22 mouse cellular contexts compared by ENCODE assay signal in the genomic region with DNA sequence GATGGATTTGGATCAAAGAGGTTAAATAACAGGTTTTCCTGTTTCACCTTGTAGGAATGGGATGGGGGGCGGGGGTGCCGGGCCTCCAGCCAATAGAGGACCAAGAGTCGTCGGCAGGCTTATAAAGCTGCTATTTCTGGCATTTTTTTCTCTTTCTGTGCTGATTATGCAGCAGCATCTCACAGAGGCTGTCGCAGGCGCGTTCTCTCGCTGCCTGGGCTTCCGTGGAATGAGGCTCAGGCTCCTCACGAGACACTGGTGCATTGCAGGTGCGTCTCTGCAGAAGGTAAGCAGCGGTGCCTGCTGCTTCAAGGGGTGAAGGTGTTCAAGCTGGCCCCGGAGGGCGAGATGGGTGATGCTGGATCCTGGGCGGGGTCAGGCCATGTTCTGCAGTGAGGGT. TPM values are rescaled to one million over a fixed set of nuclear protein-coding genes. Genes with fewer than 3 reads are reported as not detected.
DNase-seq lines count a peak whose midpoint lies in the region; ATAC-seq and TF ChIP-seq lines count a peak whose summit lies in the region.
"Had no signal": no experiment of that assay in that cellular context is flagged by ENCODE, and none has a peak within 500 bp of the region (broad histone marks: within the 10 kb centered on the region; RNA-seq: fewer than 3 reads in every experiment).

No protein-coding gene starts in this region.

- H3K9ac ChIP-seq in forebrain, embryonic 11.5 days (ENCODE audit: low read length), result no peak overlapping the region
- H3K9ac ChIP-seq in neural tube, embryonic 15.5 days (replicated peaks), result no peak overlapping the region
- H3K9ac ChIP-seq in forebrain, postnatal 0 days, result no peak overlapping the region
- H3K9ac ChIP-seq in midbrain, postnatal 0 days (replicated peaks; ENCODE audit: low read length, poor library complexity, severe bottlenecking), result 0 out of 2 replicates have a peak overlapping the region, but pooled peaks have one; percentile 29
- H3K9ac ChIP-seq: neural tube, embryonic 12.5 days; stomach, embryonic 15.5 days had no signal

- H3K27me3 ChIP-seq in forebrain, embryonic 10.5 days (ENCODE audit: poor library complexity, severe bottlenecking), result no peaks in the 10 kb centered on the region
- H3K27me3 ChIP-seq in forebrain, embryonic 11.5 days (ENCODE audit: control insufficient read depth, insufficient read depth, low read length), result no peaks in the 10 kb centered on the region
- H3K27me3 ChIP-seq in neural tube, embryonic 15.5 days (replicated peaks), result peaks cover 15% of the 10 kb centered on the region
- peaks cover 6% of the 10 kb centered on the region; the same call in 1 of the 2 replicates for H3K27me3 ChIP-seq in forebrain, postnatal 0 days (ENCODE audit: insufficient read depth, low read length)
- no peaks in the 10 kb centered on the region for H3K27me3 ChIP-seq in midbrain, postnatal 0 days (ENCODE audit: insufficient read depth, low read length)
- H3K27me3 ChIP-seq: stomach, embryonic 15.5 days had no signal

- H3K27ac ChIP-seq in forebrain, embryonic 10.5 days, result 0 out of 2 replicates have a peak overlapping the region, but pooled peaks have one; percentile 46
- H3K27ac ChIP-seq in forebrain, embryonic 11.5 days (ENCODE audit: low read depth, low read length), result no peak overlapping the region
- H3K27ac ChIP-seq in neural tube, embryonic 15.5 days (replicated peaks), result peak overlapping the region; percentile 54; the same call in 1 of the 2 replicates
- H3K27ac ChIP-seq in forebrain, postnatal 0 days (ENCODE audit: low read depth, low read length), result peak overlapping the region; percentile 67
- H3K27ac ChIP-seq in midbrain, postnatal 0 days (ENCODE audit: low read depth, low read length), result peak overlapping the region; percentile 82
- H3K27ac ChIP-seq: limb, embryonic 10.5 days; neural tube, embryonic 12.5 days; stomach, embryonic 15.5 days had no signal

- whole genome bisulfite sequencing in forebrain, embryonic 10.5 days, result 88% methylated on average over 15 of the region's 15 CpGs
- 86% methylated on average over 15 of the region's 15 CpGs for WGBS in forebrain, embryonic 11.5 days
- WGBS in neural tube, embryonic 15.5 days, result 72% methylated on average over 15 of the region's 15 CpGs
- 56% methylated on average over 15 of the region's 15 CpGs for WGBS in forebrain, postnatal 0 days
- 49% methylated on average over 15 of the region's 15 CpGs for WGBS in midbrain, postnatal 0 days

- H3K4me3 ChIP-seq in forebrain, embryonic 10.5 days, result no peak overlapping the region
- no peak overlapping the region for H3K4me3 ChIP-seq in forebrain, embryonic 11.5 days (ENCODE audit: low read depth, low read length)
- H3K4me3 ChIP-seq in neural tube, embryonic 15.5 days (replicated peaks), result no peak overlapping the region
- no peak overlapping the region for H3K4me3 ChIP-seq in forebrain, postnatal 0 days (ENCODE audit: low read depth, low read length)
- no peak overlapping the region for H3K4me3 ChIP-seq in midbrain, postnatal 0 days (ENCODE audit: low read depth, low read length)
- H3K4me3 ChIP-seq: limb, embryonic 10.5 days; neural tube, embryonic 12.5 days; stomach, embryonic 15.5 days had no signal

- H3K9me3 ChIP-seq in forebrain, embryonic 10.5 days, result no peaks in the 10 kb centered on the region
- H3K9me3 ChIP-seq in forebrain, embryonic 11.5 days (ENCODE audit: control insufficient read depth, low read length), result no peaks in the 10 kb centered on the region
- no peaks in the 10 kb centered on the region for H3K9me3 ChIP-seq in neural tube, embryonic 15.5 days (replicated peaks)
- H3K9me3 ChIP-seq in forebrain, postnatal 0 days (ENCODE audit: low read length), result no peaks in the 10 kb centered on the region
- no peaks in the 10 kb centered on the region for H3K9me3 ChIP-seq in midbrain, postnatal 0 days (ENCODE audit: low read length)
- H3K9me3 ChIP-seq: G1E; limb, embryonic 10.5 days; neural tube, embryonic 12.5 days; stomach, embryonic 15.5 days had no signal

- ATAC-seq in forebrain, embryonic 11.5 days (replicated peaks; ENCODE audit: low FRiP score), result no peak
- no peak for ATAC-seq in neural tube, embryonic 15.5 days (ENCODE audit: low FRiP score)
- peak; percentile 45; the same call in 1 of the 2 replicates for ATAC-seq in forebrain, postnatal 0 days
- ATAC-seq in midbrain, postnatal 0 days (ENCODE audit: low FRiP score), result peak; percentile 47; the same call in 1 of the 2 replicates
- ATAC-seq: CD4-positive, CD25-positive, alpha-beta regulatory T cell, adult 4 months had no signal

- TF ChIP-seq CTCF in forebrain, postnatal 0 days (IDR thresholded peaks at IDR 0.05; ENCODE audit: low read depth), result no peak
- TF ChIP-seq CTCF in midbrain, postnatal 0 days (IDR thresholded peaks at IDR 0.05), result no peak

- DNase-seq in forebrain, embryonic 10.5 days (ENCODE audit: extremely low spot score, low spot score), result no peak
- DNase-seq in forebrain, embryonic 11.5 days (ENCODE audit: low spot score), result no peak
- DNase-seq in neural tube, embryonic 10.5 days (ENCODE audit: extremely low spot score, low spot score), result no peak
- peak; percentile 52 for DNase-seq in forebrain, postnatal 0 days
- no peak for DNase-seq in midbrain, postnatal 0 days (ENCODE audit: low spot score)
- DNase-seq in heart, postnatal 25 days (ENCODE audit: low spot score), result no peak
- no peak for DNase-seq in cerebellum, adult 8-10 months
- DNase-seq: cerebellum, postnatal 14 days; gastrocnemius, postnatal 25 days; kidney, adult 9 months; kidney, postnatal 36 days; layer of hippocampus, postnatal 36 days; lung, adult 2 months; lung, postnatal 4 days; thymus, postnatal 14 days had no signal

- intact Hi-C loops in heart, postnatal 25 days (cut with DNase I), result no loop called here

- H3K36me3 ChIP-seq in forebrain, embryonic 10.5 days (replicated peaks), result no peaks in the 10 kb centered on the region
- no peaks in the 10 kb centered on the region for H3K36me3 ChIP-seq in forebrain, embryonic 11.5 days (ENCODE audit: control insufficient read depth, insufficient read depth, low read length)
- H3K36me3 ChIP-seq in neural tube, embryonic 15.5 days, result no peaks in the 10 kb centered on the region
- no peaks in the 10 kb centered on the region for H3K36me3 ChIP-seq in forebrain, postnatal 0 days (ENCODE audit: insufficient read depth)
- H3K36me3 ChIP-seq in midbrain, postnatal 0 days (ENCODE audit: insufficient read depth, low read length), result no peaks in the 10 kb centered on the region
- H3K36me3 ChIP-seq: G1E; limb, embryonic 10.5 days; neural tube, embryonic 12.5 days; stomach, embryonic 15.5 days had no signal

- no peak overlapping the region for H3K4me2 ChIP-seq in forebrain, embryonic 11.5 days (ENCODE audit: low read depth, low read length, severe bottlenecking)
- no peak overlapping the region for H3K4me2 ChIP-seq in neural tube, embryonic 15.5 days
- no peak overlapping the region for H3K4me2 ChIP-seq in forebrain, postnatal 0 days (ENCODE audit: low read depth)
- peak overlapping the region; percentile 22 for H3K4me2 ChIP-seq in midbrain, postnatal 0 days (ENCODE audit: low read depth, low read length, poor library complexity, severe bottlenecking)
- H3K4me2 ChIP-seq: liver, embryonic 11.5 days; neural tube, embryonic 12.5 days; stomach, embryonic 15.5 days had no signal

- H3K4me1 ChIP-seq in forebrain, embryonic 10.5 days, result peaks cover 51% of the 10 kb centered on the region
- 0 out of 2 replicates have a peak, but pooled peaks cover 1% of the 10 kb centered on the region for H3K4me1 ChIP-seq in forebrain, embryonic 11.5 days (replicated peaks; ENCODE audit: control insufficient read depth, insufficient read depth, low read length)
- peaks cover 27% of the 10 kb centered on the region for H3K4me1 ChIP-seq in neural tube, embryonic 15.5 days
- H3K4me1 ChIP-seq in forebrain, postnatal 0 days (ENCODE audit: insufficient read depth), result peaks cover 6% of the 10 kb centered on the region; the same call in 1 of the 2 replicates
- H3K4me1 ChIP-seq in midbrain, postnatal 0 days (ENCODE audit: insufficient read depth, low read length), result peaks cover 22% of the 10 kb centered on the region; the same call in 1 of the 2 replicates
- H3K4me1 ChIP-seq: limb, embryonic 10.5 days had no signal

RNA-seq across cellular contexts. Expression of a gene that starts 22.4 kb away (rescaled TPM):
- 26.6 and 37.1 TPM in 2 replicates for polyA plus RNA-seq in forebrain, embryonic 10.5 days (2016; fragmentation: Nextera tagmentation; extraction: Ambion mirVana)
- polyA plus RNA-seq in forebrain, embryonic 11.5 days (2014; fragmentation: Nextera tagmentation; extraction: Ambion mirVana), result 35.0 and 35.5 TPM in 2 replicates
- polyA plus RNA-seq in neural tube, embryonic 15.5 days (2015; fragmentation: Nextera tagmentation; extraction: Ambion mirVana), result 20.8 and 23.4 TPM in 2 replicates
- total RNA-seq in forebrain, postnatal 0 days (2014; rRNA removed), result 2.8 and 8.0 TPM in 2 replicates
- 21.0 and 35.2 TPM in 2 replicates for polyA plus RNA-seq in forebrain, postnatal 0 days (2015; fragmentation: Nextera tagmentation; extraction: Ambion mirVana)
- total RNA-seq in midbrain, postnatal 0 days (2014; rRNA removed), result 7.6 and 14.3 TPM in 2 replicates
- 57.0 and 64.7 TPM in 2 replicates for polyA plus RNA-seq in midbrain, postnatal 0 days (2015; fragmentation: Nextera tagmentation; extraction: Ambion mirVana)
- total RNA-seq in heart, postnatal 25 days (2021), result 1 to 10 TPM; 1.3 to 2.0 TPM
- total RNA-seq: G1E had no signal
- polyA plus RNA-seq: G1E had no signal

Comparison
In these comparisons a context has a peak if more than half of its experiments do, and no peak if none do; other contexts are left out.
1. ATAC-seq: peak in forebrain, postnatal 0 days (single experiment) and midbrain, postnatal 0 days (single experiment); none in forebrain, embryonic 11.5 days (single experiment) and neural tube, embryonic 15.5 days (single experiment).